14 mouse cellular contexts compared by ENCODE assay signal in the genomic region with DNA sequence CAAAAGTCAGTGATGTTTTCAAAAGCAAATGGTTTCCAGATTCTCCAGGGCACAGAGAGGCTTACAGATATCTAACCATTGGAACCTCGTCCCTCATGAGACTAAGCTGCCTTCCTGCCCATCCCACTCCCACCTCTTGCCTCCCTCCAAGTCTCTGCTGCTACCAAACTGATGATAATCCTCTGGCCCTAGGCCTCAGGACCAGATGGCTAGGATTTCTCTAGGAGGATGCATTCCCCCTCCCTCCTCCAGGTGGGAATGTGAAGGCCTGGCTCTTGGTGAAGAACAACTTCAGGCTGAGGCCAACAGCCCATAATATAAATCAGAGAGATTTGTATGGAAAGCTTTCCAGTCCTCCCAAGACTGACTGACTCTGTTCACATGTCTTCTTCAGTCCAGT.
A peak's percentile ranks its signal among the peaks of the same experiment; 100 is the strongest.
DNase-seq lines count a peak whose midpoint lies in the region.
"Had no signal": no experiment of that assay in that cellular context is flagged by ENCODE, and none has a peak within 500 bp of the region (broad histone marks: within the 10 kb centered on the region; RNA-seq: fewer than 3 reads in every experiment).

No protein-coding gene starts in this region.

- peak; percentile 51 to 71 for DNase-seq in cerebellum, postnatal 10 days
- DNase-seq in cerebellum, adult 18-20 months: no peak
- peak; percentile 10 for DNase-seq in gastrocnemius, postnatal 25 days
- DNase-seq in gastrocnemius, postnatal 10 days: no peak
- peak; percentile 25 for DNase-seq in left cerebral cortex, postnatal 4 days
- no peak for DNase-seq in left cerebral cortex, postnatal 25 days (ENCODE audit: low spot score in 2 of 2)
- DNase-seq: adrenal gland, adult 8-10 months; adrenal gland, postnatal 14 days; adrenal gland, postnatal 36 days; B cell, adult 2 months; cerebellum, adult 11-12 months; cerebellum, adult 8-10 months; cerebellum, adult 9-11 months; forebrain, postnatal 0 days had no signal

- intact Hi-C loops in left cerebral cortex, postnatal 4 days (cut with DNase I): no loop called here
- intact Hi-C loops in left cerebral cortex, postnatal 25 days (cut with DNase I): no loop called here

Comparison
In these comparisons a context has a peak if more than half of its experiments do, and no peak if none do; other contexts are left out.
1. DNase-seq: peak in cerebellum, postnatal 10 days (2 of 2), gastrocnemius, postnatal 25 days (single experiment) and left cerebral cortex, postnatal 4 days (single experiment); none in cerebellum, adult 18-20 months (0 of 2), gastrocnemius, postnatal 10 days (single experiment) and left cerebral cortex, postnatal 25 days (0 of 2).